Mouse (Mus musculus) left cerebral cortex, postnatal 10 days (tissue): Measurements from ENCODE around the gene Mrm1. TPM values are rescaled to one million over a fixed set of nuclear protein-coding genes. Genes with fewer than 3 reads are reported as not detected.

Source experiments
- DNase-seq, 2 experiments: peaks; one replicate each; pipeline ENCODE4 v3.0.0; 2021 to 2022; ENCODE audit warnings: low spot score in 2 of 2, mixed read lengths in 1 of 2; ENCODE audit errors: extremely low spot score in 1 of 2
- intact Hi-C: fragments of 180-260 bp; cut with DNase I; formaldehyde crosslinking; loops from one replicate; pipeline ENCODE4 v1.15.1; 2025
- total RNA-seq, 2 experiments: library from RNA; stranded (reverse); gene quantifications; 2 replicates each; pipeline ENCODE4 v1.2.3; 2021

The Mrm1 gene
- total RNA-seq, 2 experiments from 2014 or later = 18.1 to 21.7 TPM

DNA sequence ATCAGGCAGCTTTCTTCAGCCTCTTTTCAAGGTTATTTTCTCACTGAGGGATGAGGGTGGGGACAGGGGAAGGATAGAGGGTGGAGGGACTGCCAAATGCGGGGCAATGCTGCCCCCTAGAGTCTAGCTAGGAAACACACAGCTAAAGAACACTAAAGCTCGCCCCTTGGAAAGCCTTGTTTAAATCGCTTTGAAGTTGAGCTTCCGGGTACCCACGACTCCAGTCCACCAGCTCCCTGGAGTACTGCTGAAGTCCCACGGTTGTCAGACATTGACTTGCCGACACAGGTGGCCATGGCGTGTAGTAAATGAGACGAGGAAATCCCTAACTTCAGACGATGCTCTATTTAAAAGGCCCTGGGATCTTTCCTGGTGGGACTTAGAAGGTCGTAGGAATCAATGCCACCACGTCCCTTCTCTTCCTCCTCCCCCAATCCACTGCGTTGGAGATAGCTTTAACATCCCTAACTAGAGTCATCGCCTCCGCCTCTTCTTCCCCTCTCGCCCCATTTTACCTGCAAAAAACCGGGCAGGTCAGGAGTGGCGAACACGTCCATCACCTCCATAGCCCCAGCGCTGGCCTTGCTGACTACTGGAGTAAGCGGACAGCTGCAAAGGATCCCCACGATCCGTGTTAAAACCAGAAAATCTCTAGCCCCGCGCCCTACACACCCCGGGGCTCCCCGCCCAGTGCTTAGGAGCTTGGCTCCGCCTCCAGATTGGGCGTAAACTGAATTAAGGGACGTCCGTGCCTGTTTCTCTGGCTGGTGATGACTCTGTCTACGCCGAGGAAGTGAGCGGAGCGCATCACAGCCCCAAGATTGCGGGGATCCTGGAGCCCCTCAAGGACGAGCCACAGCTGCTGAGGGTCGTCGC is 992 bp downstream of the Mrm1 start:
- intact Hi-C loops = no loop called here
- DNase-seq = peak; percentile 69 to 81

GRCm38 (mm10) chr11:84817362-84817761 is 2.0 kb downstream of the Mrm1 start:
- intact Hi-C loops = no loop called here

DNA sequence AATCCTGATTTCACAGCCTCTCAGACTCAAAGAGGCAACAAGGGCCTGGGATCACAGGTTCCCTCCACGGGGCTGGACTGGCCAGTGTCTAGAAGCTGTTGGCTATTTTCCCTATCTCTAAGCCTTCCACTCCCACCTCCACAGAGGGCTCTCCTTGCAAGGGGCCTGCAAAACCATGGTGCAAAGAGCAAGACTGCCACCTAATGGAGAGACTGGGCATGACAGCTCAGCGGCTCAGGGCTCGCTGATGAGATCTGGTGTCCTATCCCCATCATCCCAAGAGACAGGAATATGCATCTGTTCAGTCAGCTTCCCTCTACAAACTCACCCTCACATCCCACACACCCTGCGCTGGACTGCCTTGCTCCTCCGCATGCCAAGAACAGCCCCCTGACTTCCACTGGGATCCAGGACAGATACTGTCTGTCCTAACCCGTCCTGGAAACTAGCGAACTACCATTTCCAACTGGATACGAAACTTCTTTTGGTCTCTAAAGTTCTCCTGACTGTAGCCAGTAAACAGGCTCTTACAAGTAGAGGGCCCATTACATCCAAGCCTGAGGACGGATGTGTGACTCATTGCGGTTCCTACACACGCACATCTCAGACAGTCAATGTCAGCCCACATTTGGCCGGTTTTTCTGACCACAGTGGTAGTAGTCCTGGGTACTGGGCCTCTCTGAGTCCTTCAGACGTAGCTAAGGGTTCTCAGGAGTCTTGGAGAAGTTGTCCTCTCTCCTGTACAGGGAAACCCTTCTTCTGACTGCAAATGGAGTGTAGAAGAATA is 5.4 kb downstream of the Mrm1 start:
- intact Hi-C loops = no loop called here
- peak; percentile 37 to 78 for DNase-seq

More at GRCm38 (mm10) chr11:84817362-84817761, 2.0 kb downstream of the Mrm1 start:
- peak in 1 of 2 experiments; percentile 62 for DNase-seq

DNA sequence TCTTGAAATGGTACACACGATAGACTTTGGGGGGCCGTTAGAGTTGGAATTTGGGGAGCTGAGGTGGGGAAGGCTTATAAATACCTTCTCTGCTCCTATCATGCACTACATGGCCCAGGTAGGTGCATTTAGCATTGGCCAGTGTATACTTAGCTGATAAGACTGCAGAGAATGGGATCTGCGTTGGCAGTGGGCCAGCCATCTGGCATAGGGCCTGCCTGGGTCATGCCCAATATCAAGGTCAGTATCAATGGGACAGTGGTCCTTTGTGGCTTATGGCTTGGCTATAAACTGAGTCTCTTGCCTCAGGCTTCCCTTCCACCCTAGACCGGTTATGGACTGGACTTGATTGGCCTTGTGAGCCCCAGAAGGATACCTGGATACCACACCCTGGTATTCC is 14.9 kb downstream of the Mrm1 start:
- no peak for DNase-seq
- intact Hi-C loops = no loop called here

- DNase-seq = peak; percentile 42 to 72
- intact Hi-C loops = loop anchor here (5.0 kb wide), 1 partner anchor 530 kb away; no protein-coding TSS in a partner anchor
Observed at GRCm38 (mm10) chr11:84797627-84798353, 21.5 kb downstream of the Mrm1 start.

DNA sequence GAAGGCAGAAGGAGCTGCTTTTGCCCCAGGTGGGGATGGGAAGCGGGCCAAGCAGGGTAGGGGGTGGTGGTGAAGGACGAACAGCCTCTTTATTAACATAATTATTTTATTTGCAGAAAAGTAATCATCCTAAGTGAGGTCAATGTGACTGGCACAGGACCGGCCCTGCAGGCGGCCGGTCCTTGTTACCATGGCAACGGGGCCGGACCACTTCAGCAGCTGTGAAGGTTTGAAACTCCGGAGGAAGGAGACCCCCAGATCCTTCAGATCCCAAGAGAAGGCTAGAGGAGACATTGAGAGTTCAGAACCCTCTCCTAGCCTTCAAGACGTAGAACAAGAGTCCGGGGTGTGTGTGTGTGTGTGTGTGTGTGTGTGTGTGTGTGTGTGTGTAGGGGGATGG is 22.3 kb downstream of the Mrm1 start:
- no peak for DNase-seq
- intact Hi-C loops = loop anchor here (5.0 kb wide), 1 partner anchor 530 kb away; no protein-coding TSS in a partner anchor

- intact Hi-C loops = loop anchor here (2.0 to 5.0 kb wide), 4 partner anchors 67 to 527 kb away; no protein-coding TSS in a partner anchor
- DNase-seq = peak; percentile 82 to 85
Observed at GRCm38 (mm10) chr11:84794496-84795113, 24.7 kb downstream of the Mrm1 start.

DNA sequence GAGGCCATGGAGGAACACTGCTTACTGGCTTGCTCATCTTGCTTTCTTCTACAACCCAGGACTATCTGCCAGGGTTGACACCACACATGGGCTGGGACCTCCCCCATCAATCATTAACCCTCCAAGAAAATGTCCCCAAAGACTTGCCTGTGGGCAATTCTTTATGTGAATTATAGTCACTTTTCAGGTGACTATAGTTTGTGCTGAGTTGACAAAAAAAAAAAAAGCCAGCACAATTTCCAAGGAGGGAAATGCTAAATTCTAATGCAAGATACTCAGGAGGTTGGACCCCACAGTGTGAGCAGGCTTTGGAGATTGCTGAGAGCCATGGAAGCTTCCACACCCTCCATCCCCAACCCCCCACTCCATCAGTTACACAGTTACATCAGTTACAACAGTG is 25.8 kb downstream of the Mrm1 start:
- intact Hi-C loops = loop anchor here (5.0 kb wide), 2 partner anchors 66 to 276 kb away; no protein-coding TSS in a partner anchor
- no peak for DNase-seq

GRCm38 (mm10) chr11:84790383-84790782 is 28.9 kb downstream of the Mrm1 start:
- DNase-seq = no peak
- intact Hi-C loops = loop anchor here (5.0 kb wide), 2 partner anchors 63 to 273 kb away; no protein-coding TSS in a partner anchor

GRCm38 (mm10) chr11:84780143-84780870 is 39.0 kb downstream of the Mrm1 start:
- intact Hi-C loops = no loop called here
- no peak for DNase-seq

DNA sequence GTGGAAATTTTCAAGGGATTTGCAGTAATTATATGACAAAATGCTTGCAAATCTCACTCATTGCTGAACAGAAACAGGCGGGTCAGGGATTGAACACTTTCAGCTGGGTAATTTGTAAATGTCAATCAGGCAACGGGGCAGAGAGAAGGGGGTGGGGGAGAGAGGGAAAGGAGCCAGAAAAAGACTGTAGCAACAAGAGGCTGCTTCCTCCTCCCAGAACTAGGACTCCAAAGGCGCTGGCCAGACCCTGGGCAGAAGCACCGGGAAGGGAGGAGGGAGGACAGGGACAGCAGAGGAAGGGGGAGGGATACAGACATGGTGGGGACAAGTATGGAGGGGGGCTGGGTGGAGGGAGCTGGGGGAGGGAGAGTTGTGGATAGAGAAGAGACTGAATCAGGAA is 43.8 kb downstream of the Mrm1 start:
- intact Hi-C loops = no loop called here
- no peak for DNase-seq

GRCm38 (mm10) chr11:84774870-84775514 is 44.3 kb downstream of the Mrm1 start:
- intact Hi-C loops = no loop called here

DNA sequence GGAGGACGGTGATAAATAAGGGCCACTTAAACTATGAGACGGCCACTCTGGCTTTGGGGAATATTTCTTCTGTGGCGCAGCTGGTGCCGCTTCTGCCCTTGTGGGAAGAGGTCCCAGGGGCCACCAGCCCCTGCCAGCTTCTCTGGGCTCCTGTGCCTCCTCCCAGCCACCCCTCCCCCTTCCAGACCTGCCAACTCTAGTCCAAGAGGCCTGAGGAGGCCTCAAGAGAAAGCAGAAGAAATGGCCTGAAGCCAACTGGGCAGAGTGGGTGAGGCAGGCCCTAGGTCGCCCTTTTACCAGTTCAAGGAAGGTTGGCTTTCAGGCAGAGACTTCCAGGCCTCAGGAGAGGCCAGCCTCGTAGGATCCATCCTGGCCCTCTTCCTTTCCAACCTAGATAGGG is 51.4 kb downstream of the Mrm1 start:
- intact Hi-C loops = no loop called here
- DNase-seq = no peak

More at GRCm38 (mm10) chr11:84774870-84775514, 44.3 kb downstream of the Mrm1 start:
- DNase-seq = no peak

DNA sequence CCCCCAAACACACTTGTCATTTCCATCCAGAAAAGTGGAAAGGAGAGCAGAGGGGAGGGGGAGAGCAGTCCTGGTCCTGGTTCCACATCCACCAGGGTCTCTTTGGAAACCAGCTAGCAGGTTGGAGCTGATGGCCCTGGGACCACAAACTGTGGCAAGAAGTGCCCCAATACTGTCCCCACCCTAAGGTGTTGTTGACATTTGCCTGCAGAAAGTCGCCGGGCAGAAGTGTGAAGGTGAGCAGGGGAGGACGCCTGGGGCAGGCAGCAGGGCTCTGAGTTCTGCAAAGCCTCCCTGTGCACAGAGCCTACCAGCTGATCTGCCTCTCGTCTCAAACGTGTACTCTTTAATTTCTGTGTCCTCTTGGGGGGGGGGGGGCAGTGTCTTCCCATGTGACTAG is 54.2 kb downstream of the Mrm1 start:
- DNase-seq = no peak
- intact Hi-C loops = no loop called here

GRCm38 (mm10) chr11:84764527-84764961 is 54.8 kb downstream of the Mrm1 start:
- intact Hi-C loops = no loop called here
- no peak for DNase-seq

DNA sequence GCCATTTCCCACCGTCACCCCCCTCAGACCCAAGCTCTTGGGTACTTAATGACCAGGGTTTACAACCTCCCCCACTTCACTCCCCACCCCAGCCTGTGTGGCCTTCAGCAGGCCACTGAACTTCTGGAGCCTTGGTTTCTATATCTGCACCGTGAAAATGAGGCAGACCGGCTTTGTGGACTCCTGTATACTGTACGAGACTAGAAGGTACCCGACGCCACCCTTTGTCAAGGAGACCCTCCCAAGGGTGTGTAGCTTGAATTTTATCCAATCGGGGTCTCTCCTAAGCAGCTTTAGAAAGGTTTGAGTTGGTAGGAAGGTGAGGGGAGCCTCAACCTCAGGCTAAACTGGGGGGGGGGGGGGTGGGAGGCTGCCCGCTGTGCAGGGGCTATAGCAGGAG is 55.2 kb downstream of the Mrm1 start:
- intact Hi-C loops = no loop called here
- no peak for DNase-seq
